Mouse (Mus musculus) left cerebral cortex, adult 18-20 months (tissue): Measurements from ENCODE around the gene Mmrn2. TPM values are rescaled to one million over a fixed set of nuclear protein-coding genes. Genes with fewer than 3 reads are reported as not detected.

Source experiments
- DNase-seq, 2 experiments: peaks; one replicate each; pipeline ENCODE4 v3.0.0; 2021 to 2022; ENCODE audit warnings: low spot score in 2 of 2, mixed read lengths in 1 of 2
- long read RNA-seq, 2 experiments: library from polyadenylated mRNA; stranded (forward); transcript quantifications; one replicate each; pipeline ENCODE4 v2.0.0; 2021
- total RNA-seq, 2 experiments: library from RNA; stranded (reverse); gene quantifications; 2 replicates each; pipeline ENCODE4 v1.2.3; 2021

Mmrn2 gene
- 1 to 10 TPM; 4.0 to 4.3 TPM for total RNA-seq
- long read RNA-seq, experiment 1, partial matches to known transcripts = 2 of 5 reads
- long read RNA-seq, experiment 1, other reads (novel, unspliced or antisense) = 2 of 5 reads
- long read RNA-seq, experiment 2, partial matches to known transcripts = 2 of 4 reads
- long read RNA-seq, experiment 2, other reads (novel, unspliced or antisense) = 0 of 4 reads

GRCm38 (mm10) chr14:34375415-34375904 is at the start of gene Mmrn2:
TSS of gene Mmrn2 (plus strand) at chr14:34375465.
- DNase-seq = no peak

GRCm38 (mm10) chr14:34326606-34327005 is 48.7 kb upstream of the Mmrn2 start:
- DNase-seq = no peak

- no peak for DNase-seq
Observed at GRCm38 (mm10) chr14:34327618-34328017, 47.6 kb upstream of the Mmrn2 start.

- no peak for DNase-seq
Observed at GRCm38 (mm10) chr14:34330657-34331158, 44.6 kb upstream of the Mmrn2 start.

- DNase-seq = no peak
Observed at GRCm38 (mm10) chr14:34331886-34332285, 43.4 kb upstream of the Mmrn2 start.

GRCm38 (mm10) chr14:34332476-34332875 is 42.8 kb upstream of the Mmrn2 start:
- peak in 1 of 2 experiments; percentile 29 for DNase-seq

GRCm38 (mm10) chr14:34339446-34339845 is 35.8 kb upstream of the Mmrn2 start:
- DNase-seq = no peak

GRCm38 (mm10) chr14:34341993-34342392 is 33.3 kb upstream of the Mmrn2 start:
- no peak for DNase-seq

- no peak for DNase-seq
Observed at GRCm38 (mm10) chr14:34343078-34343477, 32.2 kb upstream of the Mmrn2 start.

- DNase-seq = no peak
Observed at GRCm38 (mm10) chr14:34344361-34344760, 30.9 kb upstream of the Mmrn2 start.

GRCm38 (mm10) chr14:34345771-34346566 is 29.3 kb upstream of the Mmrn2 start:
- DNase-seq = no peak

- DNase-seq = no peak
Observed at GRCm38 (mm10) chr14:34347084-34347483, 28.2 kb upstream of the Mmrn2 start.

- no peak for DNase-seq
Observed at GRCm38 (mm10) chr14:34348301-34348700, 27.0 kb upstream of the Mmrn2 start.

- DNase-seq = no peak
Observed at GRCm38 (mm10) chr14:34349007-34349406, 26.3 kb upstream of the Mmrn2 start.

GRCm38 (mm10) chr14:34351660-34352059 is 23.6 kb upstream of the Mmrn2 start:
- no peak for DNase-seq

- DNase-seq = no peak
Observed at GRCm38 (mm10) chr14:34352523-34352922, 22.7 kb upstream of the Mmrn2 start.

GRCm38 (mm10) chr14:34353326-34353725 is 21.9 kb upstream of the Mmrn2 start:
- no peak for DNase-seq

GRCm38 (mm10) chr14:34354456-34354855 is 20.8 kb upstream of the Mmrn2 start:
- no peak for DNase-seq

- DNase-seq = no peak
Observed at GRCm38 (mm10) chr14:34355301-34355700, 20.0 kb upstream of the Mmrn2 start, which contains the start of gene Fam25c. TSS of gene Fam25c (minus strand) at chr14:34355433.

- DNase-seq = no peak
Observed at GRCm38 (mm10) chr14:34357671-34358455, 17.4 kb upstream of the Mmrn2 start.

GRCm38 (mm10) chr14:34359676-34360244 is 15.5 kb upstream of the Mmrn2 start:
- no peak for DNase-seq
